Mouse (Mus musculus) embryo, embryonic 9.5 days (tissue): ENCODE measurements around the gene Ccdc93.

Experiments used
- DNase-seq: peaks from one replicate; pipeline ENCODE4 v3.0.0-alpha.2; 2017; ENCODE audit errors: extremely low spot score

Ccdc93 gene

DNA sequence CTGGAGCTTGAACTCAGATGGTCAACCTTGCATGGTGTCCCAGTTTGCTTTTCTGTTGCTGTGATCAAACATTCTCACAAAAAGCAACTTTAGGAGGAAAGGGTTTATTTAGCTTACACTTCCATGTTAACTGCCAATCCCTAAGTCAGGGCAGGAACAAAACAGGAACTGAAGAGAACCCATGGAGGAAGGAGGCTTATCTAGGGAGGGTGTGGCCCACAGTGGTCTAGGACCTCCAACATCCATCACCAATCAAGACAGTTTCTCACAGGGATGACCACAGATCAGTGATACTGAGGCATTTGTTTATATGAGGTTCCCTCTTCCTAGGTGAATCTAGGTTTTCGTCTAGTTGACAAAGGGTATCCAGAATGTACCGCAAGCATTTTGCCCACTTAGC, 81.1 kb downstream of the Ccdc93 start:
- no peak for DNase-seq

DNA sequence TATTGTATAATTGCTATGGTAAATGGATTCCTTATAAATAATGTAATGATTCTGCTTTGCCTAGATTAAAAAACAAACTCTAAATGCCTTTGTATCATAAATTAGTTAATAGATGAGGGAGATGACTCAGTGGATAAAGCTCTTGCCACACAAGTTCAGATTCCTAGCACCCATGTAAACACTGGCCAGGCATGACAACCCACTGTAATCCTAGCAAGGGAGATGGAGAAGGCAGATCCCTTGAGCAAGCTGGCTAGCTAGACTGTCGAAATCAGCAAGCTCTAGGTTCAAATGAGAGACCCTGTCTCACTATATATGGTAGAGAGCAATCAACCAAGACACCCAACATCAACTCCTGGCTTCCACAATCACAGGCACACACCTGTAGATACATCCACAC, 87.8 kb downstream of the Ccdc93 start:
- DNase-seq, result no peak

DNA sequence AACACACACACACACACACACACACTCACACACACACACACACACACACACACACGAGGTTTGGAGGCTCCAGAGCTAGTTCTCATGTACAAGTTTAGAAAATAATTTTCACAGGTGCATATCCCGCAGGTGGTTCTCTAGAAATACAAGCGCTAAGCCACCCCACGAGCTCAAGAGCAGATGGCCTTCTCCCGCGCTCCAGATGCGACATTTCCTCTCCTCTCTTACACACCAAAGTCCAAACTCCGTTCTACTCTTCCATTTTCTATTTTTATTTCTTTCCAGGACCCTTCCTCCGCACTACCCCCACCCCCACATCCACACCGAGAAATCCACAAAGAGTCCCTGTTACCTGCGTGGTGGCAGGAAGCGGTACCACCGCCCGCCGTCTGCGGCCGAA, 96.2 kb downstream of the Ccdc93 start:
- peak; percentile 2 for DNase-seq

DNA sequence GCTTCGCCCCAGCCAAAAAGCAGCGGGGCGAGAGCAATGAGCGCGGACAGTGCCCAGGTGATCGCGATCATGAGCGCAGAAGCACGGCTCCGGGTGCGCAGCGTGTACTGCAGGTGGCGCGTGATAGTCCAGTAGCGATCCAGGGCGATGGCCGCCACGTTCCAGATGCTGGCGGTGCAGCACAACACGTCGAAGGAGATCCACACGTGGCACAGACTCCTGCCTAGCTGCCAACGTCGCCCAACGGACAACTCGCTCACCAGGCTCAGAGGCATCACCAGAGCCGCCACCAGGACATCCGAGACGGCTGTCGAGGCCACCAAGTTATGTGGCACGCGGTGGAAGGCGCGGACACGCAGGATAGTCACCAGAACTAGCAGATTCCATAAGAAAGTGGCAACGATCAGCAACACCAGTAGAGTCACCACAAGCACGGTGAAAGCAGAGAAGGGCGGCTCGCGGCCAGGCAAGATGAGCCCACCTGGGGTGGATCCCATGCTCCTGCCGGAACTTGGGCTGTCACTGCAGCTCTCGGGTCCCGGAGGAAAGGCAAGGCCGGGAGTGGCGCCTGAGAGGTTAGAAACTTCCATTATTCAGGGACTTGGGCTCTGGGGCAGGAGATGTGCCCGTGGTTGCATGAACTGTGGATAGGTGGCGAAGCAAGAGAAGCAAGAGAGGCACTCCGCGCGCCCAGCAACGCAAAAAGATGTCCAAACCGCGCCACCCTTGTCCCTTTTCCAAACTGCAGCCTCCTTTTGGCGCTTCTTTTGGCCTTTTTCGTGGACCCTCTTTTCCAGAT, 97.0 kb downstream of the Ccdc93 start:
- peak; percentile 4 for DNase-seq

DNA sequence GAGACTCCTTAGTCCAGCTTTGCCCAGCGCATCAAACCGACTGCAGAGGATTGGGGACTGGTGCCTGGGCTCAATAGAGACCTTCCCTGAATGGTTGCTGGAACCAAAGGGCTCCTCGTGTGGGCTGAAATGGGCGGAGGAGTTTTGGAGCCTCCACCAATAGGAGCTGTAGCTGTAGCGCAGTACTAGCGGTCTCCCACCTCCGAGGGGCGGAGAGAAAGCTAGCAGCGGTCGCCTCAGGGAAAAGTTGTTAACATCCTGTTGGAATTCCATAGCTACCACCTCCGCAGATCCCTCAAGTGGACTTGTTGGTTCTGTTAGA, 97.5 kb downstream of the Ccdc93 start, which contains the start of gene Htr5b:
Gene Htr5b, minus strand, starts transcription at position 67 of the 322 bp plus-strand sequence.
- DNase-seq, result peak; percentile 67

DNA sequence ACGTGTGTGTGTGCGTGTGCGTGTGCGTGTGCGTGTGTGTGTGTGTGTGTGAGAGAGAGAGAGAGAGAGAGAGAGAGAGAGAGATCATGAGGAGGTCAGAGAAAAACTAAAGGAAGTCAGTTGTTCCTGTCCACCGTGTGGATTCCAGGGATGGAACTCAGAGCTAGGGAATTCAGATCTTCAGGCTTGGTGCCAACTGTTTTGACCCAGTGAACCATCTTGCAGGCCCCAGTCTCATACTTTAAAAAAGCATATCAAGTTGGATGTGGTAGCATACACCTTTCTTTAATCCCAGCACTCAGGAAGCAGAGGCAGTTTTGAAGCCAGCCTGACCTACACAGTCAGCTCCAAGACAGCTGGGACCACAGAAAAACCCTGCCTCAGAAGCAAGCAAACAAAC, 98.4 kb downstream of the Ccdc93 start:
- no peak for DNase-seq

DNA sequence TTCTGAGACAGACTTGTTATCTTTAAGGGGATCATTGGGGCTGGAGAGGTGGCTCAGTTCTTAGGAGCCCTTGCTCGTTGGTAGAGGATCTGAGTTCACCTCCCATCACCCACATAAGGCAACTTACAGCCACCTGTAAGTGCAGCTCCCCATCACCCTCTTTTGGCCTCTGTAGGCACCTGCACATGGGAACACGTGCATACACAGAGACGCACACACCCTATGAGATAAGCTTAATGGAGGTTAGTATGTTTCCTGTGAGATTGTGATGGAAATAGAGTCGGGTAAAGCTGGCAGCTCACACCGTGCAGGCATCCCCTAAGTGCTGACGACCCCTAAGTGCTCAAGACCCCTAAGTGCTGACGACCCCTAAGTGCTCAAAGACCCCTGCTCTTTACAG, 100.6 kb downstream of the Ccdc93 start:
- DNase-seq, result no peak

DNA sequence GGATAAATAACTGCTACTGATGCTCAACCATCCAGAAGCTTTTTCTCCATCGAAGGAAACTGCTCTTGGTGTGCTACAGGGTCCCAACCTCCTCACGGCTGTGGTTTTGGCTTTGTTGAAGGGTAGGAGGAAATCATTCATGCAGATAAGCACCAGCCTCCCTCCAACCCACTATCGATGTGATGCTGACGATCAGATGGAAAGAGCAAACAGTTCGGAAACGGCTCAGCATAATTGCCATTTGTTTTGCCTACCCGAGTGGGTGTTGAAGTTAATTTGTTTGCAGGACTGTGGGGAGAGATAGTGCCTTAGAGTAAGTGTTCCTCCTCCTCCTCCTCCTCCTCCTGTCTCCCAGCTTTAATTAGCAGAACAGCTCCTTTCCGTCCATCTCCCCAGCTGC, 109.5 kb downstream of the Ccdc93 start:
- no peak for DNase-seq

DNA sequence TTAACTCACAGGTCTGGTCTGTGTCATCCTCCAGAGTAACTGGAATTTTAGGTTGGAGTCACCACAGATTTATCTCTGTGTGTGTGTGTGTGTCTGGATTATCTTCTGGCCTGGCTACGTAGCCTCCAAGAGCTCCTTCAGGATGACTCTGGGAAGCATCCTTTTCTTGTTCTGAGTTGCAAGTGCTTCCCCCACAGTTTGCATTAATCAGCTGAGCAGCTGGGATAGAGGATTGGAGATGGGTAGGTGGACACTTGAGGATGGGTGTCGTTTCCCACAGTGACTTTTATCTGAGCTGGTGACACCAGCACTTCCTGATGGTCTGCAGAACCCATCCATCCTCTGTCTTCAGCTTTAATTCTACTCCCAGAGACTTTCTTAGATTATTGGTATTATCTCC, 116.0 kb downstream of the Ccdc93 start:
- no peak for DNase-seq

DNA sequence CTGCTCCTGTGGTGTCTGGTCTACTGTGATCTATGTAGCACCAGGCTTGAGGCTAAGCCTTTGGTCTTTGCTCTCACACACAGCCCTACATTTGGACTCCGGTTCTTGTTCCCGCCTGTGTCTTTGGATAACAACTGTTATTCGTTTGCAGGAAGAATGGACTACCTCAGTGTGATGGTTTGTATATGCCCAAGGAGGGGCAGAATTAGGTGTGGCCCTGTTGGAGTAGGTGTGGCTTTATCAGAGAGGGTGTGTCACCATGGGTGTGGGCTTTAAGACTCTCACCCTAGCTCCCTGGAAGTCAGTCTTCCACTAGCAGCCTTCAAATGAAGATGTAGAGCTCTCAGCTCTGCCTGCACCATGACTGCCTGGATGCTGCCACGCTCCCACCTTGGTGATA, 117.8 kb downstream of the Ccdc93 start:
- DNase-seq, result no peak

DNA sequence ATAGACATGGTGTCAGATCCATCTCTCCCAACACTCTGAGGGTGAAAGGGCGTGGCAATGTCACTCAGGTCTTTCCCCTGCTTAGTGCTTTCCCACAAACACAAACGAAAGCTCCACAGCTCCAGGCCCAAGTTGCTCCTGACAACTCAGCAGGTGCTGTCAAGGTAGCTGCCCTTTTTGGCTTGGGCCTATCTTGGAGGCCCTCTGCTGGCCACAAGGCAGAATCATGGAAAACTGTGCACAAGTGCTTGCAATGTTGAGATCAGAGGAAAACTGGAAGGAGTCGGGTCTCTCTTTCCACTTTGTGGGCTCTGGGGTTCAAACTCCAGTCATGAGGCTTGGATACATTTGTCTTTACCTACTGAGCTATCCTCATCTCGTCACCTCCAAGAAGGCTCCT, 118.6 kb downstream of the Ccdc93 start:
- no peak for DNase-seq

DNA sequence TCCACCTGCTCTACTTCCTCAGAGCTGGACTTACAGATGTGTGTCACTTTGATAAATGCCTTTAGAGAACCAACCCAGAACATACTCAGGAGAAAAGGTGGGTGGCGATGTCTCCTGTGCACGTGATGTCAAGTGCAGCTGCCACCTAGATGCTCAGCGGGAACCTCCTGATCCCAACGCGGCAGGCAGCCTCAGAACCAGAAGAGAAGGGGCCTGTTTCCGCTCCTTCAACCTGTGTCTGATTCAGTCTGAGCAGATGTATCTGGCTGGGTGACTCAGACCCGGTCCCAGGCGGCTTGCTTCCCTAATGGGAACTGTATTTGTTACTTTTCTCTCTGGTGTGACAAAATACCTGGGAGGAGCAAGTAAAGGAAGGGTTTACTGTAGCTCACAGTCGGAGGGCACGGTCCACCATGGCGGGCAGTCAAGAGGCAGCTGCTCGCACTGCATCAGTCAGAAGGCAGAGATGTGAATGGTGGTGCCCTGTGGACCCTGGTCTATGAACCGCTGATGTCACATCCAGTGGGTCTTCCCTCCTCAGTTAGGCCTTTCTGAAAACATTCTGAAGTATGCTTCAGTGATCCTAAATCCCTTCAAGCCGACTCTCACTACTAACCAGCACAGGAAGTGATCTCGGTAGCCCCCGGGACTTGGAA, 120.1 kb downstream of the Ccdc93 start:
- no peak for DNase-seq

DNA sequence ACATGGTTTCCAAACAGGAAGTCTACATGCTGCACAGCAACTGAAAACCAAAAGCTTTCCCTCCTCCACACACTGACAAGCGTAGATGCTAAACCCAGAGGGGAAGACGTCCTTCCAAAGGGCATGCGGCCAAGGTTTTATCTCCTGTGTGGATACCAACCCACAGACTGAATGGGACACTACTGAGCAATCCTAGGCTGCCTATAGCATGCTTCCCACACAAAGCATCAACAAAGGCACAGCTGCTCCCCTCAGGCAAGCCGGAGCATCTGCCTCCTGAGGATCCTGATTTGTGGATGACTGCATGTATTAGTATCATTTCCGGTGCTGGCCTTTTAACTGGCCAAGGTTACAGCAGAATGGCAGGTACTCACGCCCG, 120.6 kb downstream of the Ccdc93 start:
- no peak for DNase-seq
